Mouse (Mus musculus) liver, embryonic 14 days (tissue): ENCODE results near the gene Hcfc2. TPM values are rescaled to one million over a fixed set of nuclear protein-coding genes. Genes with fewer than 3 reads are reported as not detected.

Experiments
- polyA plus RNA-seq: library from polyadenylated mRNA; depleted of rRNA; stranded (reverse); fragments of >200 nt; gene quantifications from 2 replicates; pipeline ENCODE4 v1.2.3, GENCODE M21; 2012; rRNA removed

The Hcfc2 gene
- 5.9 and 6.9 TPM in 2 replicates for polyA plus RNA-seq

DNA sequence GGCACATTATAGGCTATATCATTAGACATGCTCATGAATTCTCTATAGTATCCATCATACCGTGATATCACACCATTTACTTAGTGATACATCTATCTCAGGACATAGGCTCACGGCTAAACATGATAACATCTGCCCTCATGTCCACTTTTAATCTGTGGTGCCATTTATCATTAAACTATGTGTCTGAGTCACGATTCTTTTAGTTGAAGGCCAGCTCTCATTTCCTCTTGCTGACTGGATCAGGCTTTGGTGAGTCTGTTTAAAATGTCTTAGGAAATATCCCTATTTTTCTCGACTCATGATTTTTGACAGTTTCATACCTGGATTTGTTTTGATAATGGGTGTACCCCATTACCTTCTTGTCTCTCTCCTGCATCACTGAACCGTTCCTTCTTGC is at the start of gene Hcfc2:
Hcfc2 (plus strand) TSS at position 205 of the 400 bp plus-strand sequence.

DNA sequence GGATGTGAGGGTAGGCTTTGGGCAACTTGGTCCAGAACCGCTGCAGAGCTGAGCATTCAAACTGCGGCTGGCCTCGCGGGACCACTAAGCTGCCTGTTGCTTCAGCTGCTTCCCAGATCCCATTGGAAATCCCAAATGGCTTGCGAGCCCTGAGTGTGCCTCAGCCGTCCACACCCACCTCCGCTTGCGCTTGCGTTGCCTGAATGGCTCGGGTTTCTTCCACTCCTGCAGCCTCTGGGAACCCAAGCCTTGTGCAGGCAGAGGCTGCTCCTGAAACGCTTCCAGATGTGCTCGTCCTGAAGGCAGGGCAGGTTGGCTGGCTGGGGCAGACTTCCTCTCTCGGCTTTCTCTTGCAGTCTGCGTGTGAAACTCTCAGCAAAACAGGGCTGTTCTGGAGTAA is 5.5 kb upstream of the Hcfc2 start, which contains the start of gene Glt8d2:
Glt8d2 (minus strand) TSS at position 157 of the 400 bp plus-strand sequence.

DNA sequence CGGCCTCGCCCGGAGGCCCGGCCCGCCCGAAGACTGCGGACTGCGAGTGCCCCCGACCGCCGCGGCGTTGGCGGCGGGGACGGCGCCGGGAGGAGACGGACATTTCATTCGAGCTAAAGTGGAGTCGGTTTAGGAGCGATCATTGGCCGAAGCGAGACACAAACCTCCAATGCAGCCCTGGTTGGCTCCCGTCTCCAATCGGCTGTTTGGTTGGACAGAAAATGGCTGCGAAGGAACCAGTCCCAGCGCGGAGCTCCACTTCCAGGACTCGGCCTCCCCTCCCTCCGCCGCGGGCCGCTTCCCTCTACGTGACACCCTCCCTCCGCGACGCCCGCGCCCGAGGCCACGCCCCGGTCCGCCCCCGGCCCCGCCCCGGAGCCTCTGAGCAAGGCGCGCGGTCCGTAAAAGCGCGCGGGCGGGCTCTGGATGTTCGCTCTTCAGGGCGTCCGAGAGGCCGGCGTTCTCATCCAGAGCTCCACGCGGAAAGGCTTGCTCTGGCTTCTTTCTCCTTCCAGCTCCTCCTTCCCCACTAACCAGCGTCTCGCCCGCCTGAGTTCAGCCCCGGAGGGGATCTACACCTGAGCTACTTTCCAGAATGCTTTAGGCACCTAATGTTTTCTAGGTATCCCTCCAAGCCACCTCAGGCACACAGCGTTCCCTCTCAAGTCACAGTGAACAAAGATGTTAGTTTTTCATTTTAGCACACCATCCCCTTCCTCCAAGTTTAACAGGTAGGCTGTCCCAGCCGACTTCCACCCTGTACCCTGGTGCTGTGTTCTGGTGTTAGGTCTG is 68.1 kb downstream of the Hcfc2 start, which contains the start of gene Nfyb:
Nfyb (minus strand) TSS at position 305 of the 792 bp plus-strand sequence.

Other genes with a start within 250 kb of the Hcfc2 start
- gene Gm1553, start 203.5 kb upstream of the Hcfc2 start, polyA plus RNA-seq: not detected in 2 replicates
- 24.4 and 26.8 TPM in 2 replicates for gene 1190007I07Rik, start 72.9 kb upstream of the Hcfc2 start, polyA plus RNA-seq
- 20.5 and 23.7 TPM in 2 replicates for gene Tdg, start 66.3 kb upstream of the Hcfc2 start, polyA plus RNA-seq
- gene Glt8d2, start 5.5 kb upstream of the Hcfc2 start, polyA plus RNA-seq: 0.24 and 0.49 TPM in 2 replicates
- gene Nfyb, start 68.0 kb downstream of the Hcfc2 start, polyA plus RNA-seq: 23.3 and 25.4 TPM in 2 replicates
- gene Txnrd1, start 137.8 kb downstream of the Hcfc2 start, polyA plus RNA-seq: 27.8 and 36.7 TPM in 2 replicates
- 0.36 and 0.51 TPM in 2 replicates for gene Eid3, start 170.5 kb downstream of the Hcfc2 start, polyA plus RNA-seq